Mouse (Mus musculus) right cerebral cortex, postnatal 4 days (tissue): ENCODE data around the gene Tmbim7.
"Not testable (repeated sequence)": the region's sequence is repeated elsewhere in the genome, so short reads cannot be mapped to it uniquely, and the experiment has no call there.

ENCODE experiments used
- DNase-seq: peaks from one replicate; pipeline ENCODE4 v3.0.0-alpha.2; 2022

Tmbim7 gene

GRCm38 (mm10) chr5:3650881-3651280 is at the start of gene Tmbim7:
Gene Tmbim7 (plus strand): TSS chr5:3651181.
- no peak for DNase-seq

- DNase-seq, result no peak
Observed at GRCm38 (mm10) chr5:3607114-3607513, 43.9 kb upstream of the Tmbim7 start.

- DNase-seq, result no peak
Observed at GRCm38 (mm10) chr5:3609241-3609640, 41.7 kb upstream of the Tmbim7 start.

DNA sequence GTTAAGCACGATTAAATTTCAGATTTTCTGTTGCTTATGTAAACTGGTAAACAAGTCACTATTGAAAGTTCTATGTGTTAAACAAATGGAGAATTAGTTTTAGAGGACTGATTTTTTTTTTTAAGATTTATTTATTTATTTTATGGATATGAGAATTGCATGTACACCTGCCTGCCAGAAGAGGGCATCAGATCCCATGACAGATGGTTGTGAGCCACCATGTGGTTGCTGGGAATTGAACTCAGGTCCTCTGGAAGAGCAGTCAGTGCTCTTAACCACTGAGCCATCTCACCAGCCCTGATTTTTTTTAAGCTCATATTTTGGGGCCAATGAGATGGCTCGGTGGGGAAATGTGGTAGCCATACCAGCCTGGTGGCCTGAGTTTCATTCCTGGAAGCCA is 39.1 kb upstream of the Tmbim7 start:
- not testable (repeated sequence) for DNase-seq

GRCm38 (mm10) chr5:3620486-3620885 is 30.5 kb upstream of the Tmbim7 start:
- no peak for DNase-seq

DNA sequence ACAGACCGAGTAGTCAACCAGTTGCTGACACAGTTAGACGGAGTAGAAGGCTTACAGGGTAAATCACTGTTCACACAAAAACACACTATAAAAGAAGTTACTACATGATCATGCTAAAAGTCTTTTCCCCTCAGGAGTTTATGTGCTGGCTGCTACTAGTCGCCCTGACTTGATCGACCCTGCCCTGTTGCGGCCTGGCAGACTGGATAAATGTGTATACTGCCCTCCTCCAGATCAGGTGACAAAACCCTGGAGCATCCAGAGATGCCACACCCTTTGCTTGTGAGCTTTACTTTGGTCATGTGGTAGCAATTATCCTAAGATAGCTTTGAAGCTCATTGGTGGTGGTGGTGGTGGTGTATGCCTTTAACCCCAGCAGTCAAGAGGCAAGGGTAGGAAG is 20.9 kb upstream of the Tmbim7 start:
- DNase-seq, result no peak

GRCm38 (mm10) chr5:3631512-3632271 is 19.3 kb upstream of the Tmbim7 start:
- DNase-seq, result no peak

DNA sequence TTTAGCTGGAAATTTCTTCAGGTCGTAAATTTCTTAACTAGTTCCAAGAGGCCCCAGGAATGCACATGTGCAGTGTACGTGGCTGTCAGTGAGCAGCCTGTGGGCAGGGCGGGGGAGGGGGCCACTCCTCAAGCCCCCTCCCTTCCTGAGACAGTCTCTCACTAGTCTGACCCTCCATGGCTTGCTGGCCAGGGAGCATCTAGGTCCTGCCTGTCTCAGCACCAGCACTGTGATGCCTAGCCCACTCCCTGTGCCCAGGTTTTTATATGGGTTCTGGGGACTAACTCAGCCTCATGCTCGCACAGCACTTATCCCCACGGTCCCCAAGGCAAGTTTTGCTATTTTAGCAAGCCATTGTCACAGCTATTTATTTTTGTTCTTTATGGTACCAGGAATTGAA is 18.7 kb upstream of the Tmbim7 start:
- DNase-seq, result no peak

DNA sequence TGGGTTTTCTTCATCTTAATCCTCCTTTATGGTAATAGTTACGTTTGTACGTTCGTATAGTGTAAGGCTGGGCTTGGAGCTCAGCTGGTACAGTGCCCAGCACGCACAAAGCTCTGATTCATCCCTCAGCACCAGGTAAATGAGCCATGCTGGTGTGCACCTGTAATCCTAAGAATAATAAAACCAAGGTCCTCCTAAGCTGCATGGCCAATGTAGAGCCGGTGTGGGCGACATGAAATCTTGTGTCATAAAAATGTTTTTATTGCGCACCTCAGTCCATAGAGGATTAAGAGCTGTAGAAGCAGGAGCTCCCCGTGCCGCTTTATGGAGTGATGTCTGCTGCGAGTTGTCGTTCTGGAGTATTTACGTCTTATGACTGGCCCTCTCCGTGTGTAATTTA is 17.7 kb upstream of the Tmbim7 start:
- DNase-seq, result no peak

- no peak for DNase-seq
Observed at GRCm38 (mm10) chr5:3633951-3634350, 17.0 kb upstream of the Tmbim7 start.

- no peak for DNase-seq
Observed at GRCm38 (mm10) chr5:3635286-3635685, 15.7 kb upstream of the Tmbim7 start.

GRCm38 (mm10) chr5:3644621-3645020 is 6.4 kb upstream of the Tmbim7 start:
- DNase-seq, result no peak

DNA sequence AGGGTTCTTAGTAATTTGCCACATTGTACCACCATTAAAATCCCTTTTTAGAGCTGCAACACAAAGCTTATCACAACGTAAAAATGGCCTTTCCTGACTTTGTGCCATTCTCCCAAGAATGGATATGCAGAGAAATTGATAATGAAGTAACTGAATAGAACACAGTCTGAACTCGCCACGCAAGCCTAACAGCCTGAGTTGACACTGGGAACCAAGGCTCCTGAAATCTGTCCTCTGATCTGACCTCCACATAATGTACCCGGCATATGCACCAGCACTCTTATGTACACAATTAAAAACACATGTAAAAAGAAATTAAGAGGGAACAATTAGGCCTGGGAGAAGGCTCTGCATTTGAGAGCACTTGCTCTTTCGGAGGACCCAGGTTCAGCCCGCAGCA is 5.7 kb upstream of the Tmbim7 start:
- DNase-seq, result no peak

GRCm38 (mm10) chr5:3646539-3646938 is 4.4 kb upstream of the Tmbim7 start:
- no peak for DNase-seq

DNA sequence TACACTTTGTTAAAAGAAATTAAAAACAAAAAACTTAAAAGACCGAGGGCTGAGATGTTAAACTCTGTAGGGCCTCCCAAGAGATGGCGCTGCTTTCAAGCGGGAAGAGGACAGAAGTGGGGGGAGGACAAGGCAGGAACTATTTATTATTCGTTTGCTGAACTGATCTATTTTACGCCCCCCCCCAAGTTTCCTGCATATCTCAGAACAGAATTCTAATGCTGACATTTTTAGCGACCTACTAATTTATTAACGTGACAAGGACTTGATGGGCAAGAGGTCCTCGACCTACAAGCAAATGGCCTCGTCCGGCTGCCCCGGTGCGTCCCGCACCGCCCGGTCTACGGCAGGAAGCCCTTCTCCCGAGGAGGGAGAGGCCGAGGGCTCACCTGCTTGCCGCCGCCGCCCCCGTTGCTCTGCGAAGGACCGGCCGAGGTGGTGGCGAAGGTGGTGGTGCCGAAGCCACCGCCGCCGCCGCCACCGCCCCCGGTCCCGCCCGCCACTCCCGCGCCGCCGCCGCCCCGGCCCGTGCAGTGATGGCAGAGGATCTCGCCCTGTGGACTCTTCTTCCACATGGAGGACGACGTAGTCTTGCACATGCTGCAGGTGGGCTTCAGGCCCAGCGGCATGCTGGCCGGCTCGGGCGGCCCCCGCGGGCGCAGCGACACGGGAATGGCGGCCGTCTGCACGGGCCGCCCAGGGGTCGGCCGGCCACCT is 3.8 kb upstream of the Tmbim7 start:
- peak; percentile 53 for DNase-seq

DNA sequence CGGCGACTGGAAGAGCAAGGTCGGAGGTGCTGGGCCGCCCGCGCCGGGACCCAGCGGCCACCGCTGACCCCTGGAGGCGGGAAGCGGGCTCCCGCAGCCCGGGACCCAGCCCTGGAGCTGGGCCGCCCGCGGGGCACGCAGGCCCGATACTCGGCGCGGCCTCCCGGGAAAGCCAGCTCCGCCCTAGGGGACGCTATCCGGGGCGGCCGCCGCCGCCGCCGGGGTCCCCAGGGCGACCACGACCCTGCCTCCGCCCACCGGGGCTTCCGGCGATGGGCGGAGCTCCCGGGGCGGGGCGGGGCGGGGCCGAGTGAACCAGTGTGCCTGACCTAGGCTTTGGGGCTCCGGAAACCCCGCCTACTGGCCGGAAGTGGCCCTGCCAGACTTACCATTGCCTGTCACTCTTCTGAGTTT is 3.3 kb upstream of the Tmbim7 start:
- peak; percentile 78 for DNase-seq

DNA sequence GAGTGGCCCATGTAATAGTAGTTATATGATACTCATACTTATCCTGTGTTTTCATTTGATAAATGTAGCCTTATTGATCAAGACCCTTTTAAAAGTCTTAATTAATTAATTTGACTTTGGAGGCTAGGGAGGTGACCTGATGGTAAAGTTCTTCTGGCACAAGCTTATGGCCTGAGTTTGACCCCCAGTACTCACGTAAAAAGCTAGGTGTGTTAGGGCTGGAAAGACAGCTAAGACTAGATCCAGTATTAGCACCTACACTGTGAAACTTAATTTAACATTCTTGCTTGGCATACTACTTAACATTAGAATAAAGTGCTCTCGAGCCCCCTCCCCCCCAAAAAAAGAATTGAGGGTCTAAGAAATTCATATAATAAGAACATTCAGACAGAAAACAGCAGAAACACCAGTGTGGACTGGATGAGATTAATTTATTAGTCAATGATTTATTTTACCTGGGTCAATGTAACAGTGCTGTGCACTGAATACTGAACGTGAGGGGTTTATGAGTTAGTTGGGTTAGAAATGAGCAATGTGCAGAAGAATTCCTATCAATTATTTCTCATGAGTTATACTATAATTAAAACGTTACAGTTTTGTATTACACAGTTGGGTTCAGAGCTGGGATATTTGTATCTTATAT is 2.7 kb upstream of the Tmbim7 start:
- DNase-seq, result no peak

DNA sequence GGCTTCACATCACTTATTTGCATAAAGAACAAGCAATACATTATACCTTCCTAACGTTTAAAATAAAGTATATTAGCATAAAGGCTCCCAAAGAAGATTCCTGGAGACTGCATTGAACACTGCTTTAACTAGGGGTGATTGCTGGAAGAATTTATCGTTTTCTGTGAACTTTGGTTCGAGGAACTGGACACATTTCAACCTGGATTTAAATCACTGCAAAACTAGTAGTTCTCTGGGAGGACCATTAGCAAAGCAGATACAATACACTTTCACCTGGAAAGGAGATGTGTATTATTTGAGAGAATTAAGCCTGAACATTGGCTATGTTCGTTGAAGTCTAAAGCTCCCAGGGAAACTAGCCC is 2.2 kb upstream of the Tmbim7 start:
- no peak for DNase-seq

- no peak for DNase-seq
Observed at GRCm38 (mm10) chr5:3651621-3652020, 640 bp downstream of the Tmbim7 start.

- DNase-seq, result not testable (repeated sequence)
Observed at GRCm38 (mm10) chr5:3652903-3653575, 2.1 kb downstream of the Tmbim7 start.

- DNase-seq, result no peak
Observed at GRCm38 (mm10) chr5:3653801-3654200, 2.8 kb downstream of the Tmbim7 start.

DNA sequence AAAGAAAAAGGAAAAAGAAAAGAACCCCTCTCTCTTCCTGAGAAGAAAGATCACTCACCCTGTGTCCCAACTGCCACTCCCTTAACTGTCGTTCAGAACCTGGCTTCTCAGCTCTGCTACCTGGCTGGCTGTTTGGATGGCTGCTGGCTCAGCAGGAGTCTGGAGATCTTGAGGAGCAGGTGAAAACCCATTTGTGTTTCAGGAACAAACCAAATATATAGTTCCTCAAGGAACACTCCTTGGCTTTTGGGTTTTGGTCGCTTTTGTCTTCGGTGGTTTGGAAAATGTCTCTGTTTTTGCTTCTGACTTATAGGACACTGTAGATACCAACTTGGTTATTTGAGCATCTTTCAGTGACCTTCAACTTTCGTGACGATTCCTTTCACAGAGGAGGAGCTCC is 6.1 kb downstream of the Tmbim7 start, which contains the start of gene Gatad1:
Gene Gatad1 (minus strand): TSS at position 101 of the 400 bp plus-strand sequence.
- DNase-seq, result no peak

DNA sequence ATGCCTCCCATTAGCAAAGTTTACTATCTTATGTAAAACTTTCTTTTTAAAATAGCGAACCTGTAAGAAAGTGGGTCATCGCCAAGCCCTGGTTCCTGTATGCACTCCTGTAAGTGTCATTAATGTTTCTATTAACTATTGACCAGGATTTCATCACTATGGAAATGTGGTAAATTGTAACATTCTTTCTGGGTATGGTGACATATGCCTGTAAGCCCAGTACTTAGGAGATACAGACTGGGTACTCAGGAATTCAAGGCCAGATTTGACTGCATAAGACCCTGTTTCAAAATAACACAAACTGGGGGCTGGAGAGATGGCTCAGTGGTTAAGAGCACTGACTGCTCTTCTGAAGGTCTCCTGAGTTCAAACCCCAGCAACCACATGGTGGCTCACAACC is 14.2 kb downstream of the Tmbim7 start:
- no peak for DNase-seq
